Mouse (Mus musculus): Measurements from ENCODE around the gene Golga7b.

- TF ChIP-seq CTCF (IDR thresholded peaks at IDR 0.05; ENCODE audit: low read depth) (no peak), EP300 (IDR thresholded peaks at IDR 0.05; ENCODE audit: low read depth) (no peak)
Measured at GRCm38 (mm10) chr19:42271182-42271581, 23.8 kb downstream of the Golga7b start.
